20 mouse cellular contexts compared by ENCODE assay signal in genomic region chr16:33793846-33794791, GRCm38 (mm10). TPM values are rescaled to one million over a fixed set of nuclear protein-coding genes. Genes with fewer than 3 reads are reported as not detected.
A peak's percentile ranks its signal among the peaks of the same experiment; 100 is the strongest.
DNase-seq lines count a peak whose midpoint lies in the region; ATAC-seq and TF ChIP-seq lines count a peak whose summit lies in the region.
"Had no signal": no experiment of that assay in that cellular context is flagged by ENCODE, and none has a peak within 500 bp of the region (broad histone marks: within the 10 kb centered on the region; RNA-seq: fewer than 3 reads in every experiment).

Gene Muc13 (plus strand): TSS chr16:33794037.

- WGBS in thymus, adult 2 months, result 35% methylated on average over 10 of the region's 10 CpGs
- WGBS in intestine, embryonic 16.5 days, result 63% methylated on average over 10 of the region's 10 CpGs

- peaks cover 19% of the 10 kb centered on the region for H3K4me1 ChIP-seq in thymus, adult 2 months (replicated peaks; ENCODE audit: control insufficient read depth, insufficient read depth, low read length)
- H3K4me1 ChIP-seq in intestine, embryonic 16.5 days (ENCODE audit: control insufficient read depth, insufficient read depth, low read length), result peaks cover 10% of the 10 kb centered on the region; the same call in 1 of the 2 replicates

- no peaks in the 10 kb centered on the region for H3K36me3 ChIP-seq in thymus, adult 2 months (ENCODE audit: control insufficient read depth, insufficient read depth, low read length)
- no peaks in the 10 kb centered on the region for H3K36me3 ChIP-seq in intestine, embryonic 16.5 days (ENCODE audit: control insufficient read depth, insufficient read depth, low read length)
- no peaks in the 10 kb centered on the region for H3K36me3 ChIP-seq in myocyte (ENCODE audit: control insufficient read depth, insufficient read depth)
- H3K36me3 ChIP-seq: liver, embryonic 15.5 days had no signal

- TF ChIP-seq CTCF in thymus, adult 2 months (IDR thresholded peaks at IDR 0.05; ENCODE audit: borderline replicate concordance, control insufficient read depth, extremely low read depth, insufficient read depth, low read length, poor library complexity), result no peak

- DNase-seq in thymus, postnatal 0 days (ENCODE audit: low spot score), result peak; percentile 17
- no peak for DNase-seq in thymus, adult 2 months
- no peak for DNase-seq in gastrocnemius, postnatal 25 days
- DNase-seq in retina, embryonic 14.5 days (ENCODE audit: low spot score), result no peak
- DNase-seq in left cerebral cortex, adult 11 months (ENCODE audit: low spot score), result no peak
- DNase-seq: adrenal gland, postnatal 10 days; cerebellum, adult 2 months; heart, postnatal 14 days; lung, postnatal 14 days; midbrain, embryonic 14.5 days; spleen, adult 18-20 months; thymus, postnatal 4 days had no signal

- H3K4me3 ChIP-seq in thymus, adult 2 months (ENCODE audit: control insufficient read depth, insufficient read depth, low read length), result no peak within 1 kb of the TSS
- peak within 1 kb of the TSS; percentile 53 for H3K4me3 ChIP-seq in intestine, embryonic 16.5 days (ENCODE audit: low read length)
- no peak within 1 kb of the TSS for H3K4me3 ChIP-seq in myocyte
- H3K4me3 ChIP-seq: liver, embryonic 15.5 days had no signal

- H3K9ac ChIP-seq in intestine, embryonic 16.5 days (ENCODE audit: low read depth, low read length), result peak within 1 kb of the TSS; percentile 72
- H3K9ac ChIP-seq: liver, embryonic 15.5 days had no signal

- peak within 1 kb of the TSS; percentile 40 for H3K4me2 ChIP-seq in intestine, embryonic 16.5 days (ENCODE audit: low read depth, low read length)
- H3K4me2 ChIP-seq in myocyte (ENCODE audit: low read depth), result peak within 1 kb of the TSS; percentile 7
- H3K4me2 ChIP-seq: liver, embryonic 15.5 days had no signal

- no peaks in the 10 kb centered on the region for H3K79me2 ChIP-seq in myocyte (ENCODE audit: control insufficient read depth, insufficient read depth)

- no peaks in the 10 kb centered on the region for H3K9me3 ChIP-seq in intestine, embryonic 16.5 days (ENCODE audit: control insufficient read depth, low read length)
- H3K9me3 ChIP-seq: liver, embryonic 15.5 days had no signal

- TF ChIP-seq POLR2A in thymus, adult 2 months (IDR thresholded peaks at IDR 0.05; ENCODE audit: control insufficient read depth, extremely low read depth, insufficient read depth, low read length, poor library complexity), result no peak
- TF ChIP-seq POLR2A in myocyte (IDR thresholded peaks at IDR 0.05; ENCODE audit: insufficient read length, low read depth), result no peak

- no peak within 1 kb of the TSS for H3K27ac ChIP-seq in thymus, adult 2 months (ENCODE audit: control insufficient read depth, insufficient read depth, low read length)
- H3K27ac ChIP-seq in intestine, embryonic 16.5 days (ENCODE audit: low read length), result peak within 1 kb of the TSS; percentile 94
- H3K27ac ChIP-seq: hindbrain, postnatal 0 days; kidney, postnatal 0 days; liver, embryonic 15.5 days had no signal

- H3ac ChIP-seq in myocyte (ENCODE audit: control insufficient read depth, insufficient read length), result no peak within 1 kb of the TSS

- no peaks in the 10 kb centered on the region for H3K27me3 ChIP-seq in thymus, adult 2 months (ENCODE audit: control insufficient read depth, insufficient read depth, low read length)
- no peaks in the 10 kb centered on the region for H3K27me3 ChIP-seq in intestine, embryonic 16.5 days (replicated peaks; ENCODE audit: control insufficient read depth, insufficient read depth, low read length)
- no peaks in the 10 kb centered on the region for H3K27me3 ChIP-seq in myocyte (ENCODE audit: control insufficient read depth, insufficient read depth, insufficient read length)
- H3K27me3 ChIP-seq: liver, embryonic 15.5 days had no signal

- ATAC-seq in intestine, embryonic 16.5 days, result peak; percentile 90
- ATAC-seq: forebrain, embryonic 16.5 days; hindbrain, postnatal 0 days had no signal

TF ChIP-seq in myocyte, 11 proteins besides CTCF, POLR2A, EP300 and RAD21:
- TF ChIP-seq REST (IDR thresholded peaks at IDR 0.05; ENCODE audit: insufficient read depth, insufficient read length) (no peak), MAX (IDR thresholded peaks at IDR 0.05; ENCODE audit: low read depth) (no peak), TCF3 (IDR thresholded peaks at IDR 0.05; ENCODE audit: insufficient read length, low read depth) (no peak), E2F4 (IDR thresholded peaks at IDR 0.05; ENCODE audit: insufficient read depth) (no peak), CEBPB (IDR thresholded peaks at IDR 0.05; ENCODE audit: insufficient read depth, poor library complexity, severe bottlenecking) (no peak), MYOG (IDR thresholded peaks at IDR 0.05; ENCODE audit: control insufficient read depth in 1 of 3, insufficient read depth in 1 of 3, insufficient read length in 2 of 3, low read depth in 2 of 3) (no peak), SRF (IDR thresholded peaks at IDR 0.05; ENCODE audit: control insufficient read depth, insufficient read length, low read depth) (no peak), TCF12 (IDR thresholded peaks at IDR 0.05; ENCODE audit: insufficient read depth, poor library complexity, severe bottlenecking) (no peak), POLR2AphosphoS2 (IDR thresholded peaks at IDR 0.05; ENCODE audit: insufficient read length, low read depth) (no peak), MYOD1 (IDR thresholded peaks at IDR 0.05; ENCODE audit: control insufficient read depth in 1 of 3, insufficient read length in 2 of 3, low read depth in 2 of 3) (no peak), USF1 (IDR thresholded peaks at IDR 0.05; ENCODE audit: low read depth) (no peak)
TF ChIP-seq in myocyte: peak in this region for 0.

RNA-seq across cellular contexts. Expression of gene Muc13, which starts in this region (rescaled TPM):
- 0.48 and 0.69 TPM in 2 replicates for polyA plus RNA-seq in thymus, postnatal 0 days (2015; fragmentation: Nextera tagmentation; extraction: Ambion mirVana)
- 5.0 and 5.5 TPM in 2 replicates for polyA plus RNA-seq in thymus, adult 2 months (2012; rRNA removed)
- polyA plus RNA-seq in intestine, embryonic 16.5 days (2015; fragmentation: Nextera tagmentation; extraction: Ambion mirVana), result 358 and 407 TPM in 2 replicates
- polyA plus RNA-seq in myocyte (2012; fragmentation: generic; extraction: Trizol), result 0.05 TPM
- total RNA-seq in gastrocnemius, postnatal 25 days (2021), result not detected
- total RNA-seq: gastrocnemius, adult 18-20 months; hindbrain, postnatal 0 days; layer of hippocampus, adult 8-10 months had no signal
- polyA plus RNA-seq: kidney, postnatal 0 days; midbrain, embryonic 14.5 days had no signal

Comparison
In these comparisons a context has a peak if more than half of its experiments do, and no peak if none do; other contexts are left out.
1. RNA of gene Muc13 (polyA plus RNA-seq): 358 to 407 TPM in intestine, embryonic 16.5 days; 5.0 to 5.5 TPM in thymus, adult 2 months, 0.48 to 0.69 TPM in thymus, postnatal 0 days and 0.05 TPM in myocyte (single experiment); every median in the first group is over 10 times any median in the second.
2. Peak in DNase-seq in thymus, postnatal 0 days; RNA of the gene not detected or under 1 TPM.